9 mouse cellular contexts compared by ENCODE assay signal in genomic region chrX:16998578-16998977, GRCm38 (mm10).
A peak's percentile ranks its signal among the peaks of the same experiment; 100 is the strongest.
DNase-seq lines count a peak whose midpoint lies in the region; ATAC-seq and TF ChIP-seq lines count a peak whose summit lies in the region.
"Had no signal": no experiment of that assay in that cellular context is flagged by ENCODE, and none has a peak within 500 bp of the region (broad histone marks: within the 10 kb centered on the region; RNA-seq: fewer than 3 reads in every experiment).

No protein-coding gene starts in this region.

- H3K4me3 ChIP-seq in midbrain, embryonic 14.5 days (replicated peaks; ENCODE audit: low read depth, low read length), result no peak overlapping the region
- no peak overlapping the region for H3K4me3 ChIP-seq in left cerebral cortex, adult 2 months
- H3K4me3 ChIP-seq: embryonic facial prominence, embryonic 15.5 days had no signal

- peak; percentile 81 for ATAC-seq in midbrain, embryonic 14.5 days (ENCODE audit: low FRiP score, low TSS enrichment)

- WGBS in midbrain, embryonic 14.5 days, result 31% methylated on average over 5 of the region's 5 CpGs

- no peaks in the 10 kb centered on the region for H3K9me3 ChIP-seq in midbrain, embryonic 14.5 days (ENCODE audit: control insufficient read depth, low read length)
- H3K9me3 ChIP-seq: embryonic facial prominence, embryonic 15.5 days had no signal

- DNase-seq in gastrocnemius, postnatal 10 days, result peak; percentile 9
- no peak for DNase-seq in gastrocnemius, postnatal 25 days
- DNase-seq in 416B (ENCODE audit: low read depth), result peak; percentile 5
- peak; percentile 0 for DNase-seq in embryo, embryonic 9.5 days (ENCODE audit: extremely low spot score)
- peak; percentile 51 for DNase-seq in kidney, adult 9 months
- DNase-seq in midbrain, embryonic 14.5 days, result peak; percentile 77
- no peak for DNase-seq in left cerebral cortex, adult 2 months (ENCODE audit: extremely low spot score in 1 of 2, low spot score in 2 of 2)
- DNase-seq in natural killer cell, adult 2 months (ENCODE audit: low spot score in 2 of 2), result no peak

- TF ChIP-seq CTCF in left cerebral cortex, adult 2 months (IDR thresholded peaks at IDR 0.05), result no peak

- H3K4me1 ChIP-seq in midbrain, embryonic 14.5 days (ENCODE audit: control insufficient read depth, insufficient read depth, low read length), result no peaks in the 10 kb centered on the region
- H3K4me1 ChIP-seq: embryonic facial prominence, embryonic 15.5 days had no signal

- H3K36me3 ChIP-seq in midbrain, embryonic 14.5 days (ENCODE audit: control insufficient read depth, insufficient read depth, low read length), result no peaks in the 10 kb centered on the region
- H3K36me3 ChIP-seq: embryonic facial prominence, embryonic 15.5 days had no signal

- H3K9ac ChIP-seq in midbrain, embryonic 14.5 days (replicated peaks; ENCODE audit: low read length), result no peak overlapping the region
- H3K9ac ChIP-seq: embryonic facial prominence, embryonic 15.5 days had no signal

- no peaks in the 10 kb centered on the region for H3K27me3 ChIP-seq in midbrain, embryonic 14.5 days (ENCODE audit: control insufficient read depth, insufficient read depth, low read length)
- H3K27me3 ChIP-seq: embryonic facial prominence, embryonic 15.5 days had no signal

- intact Hi-C loops in left cerebral cortex, adult 2 months (cut with DNase I), result no loop called here

- no peak overlapping the region for H3K4me2 ChIP-seq in midbrain, embryonic 14.5 days (ENCODE audit: low read length)
- H3K4me2 ChIP-seq: embryonic facial prominence, embryonic 15.5 days had no signal

- H3K27ac ChIP-seq in midbrain, embryonic 14.5 days (replicated peaks; ENCODE audit: low read depth, low read length), result no peak overlapping the region
- no peak overlapping the region for H3K27ac ChIP-seq in left cerebral cortex, adult 2 months
- H3K27ac ChIP-seq: embryonic facial prominence, embryonic 15.5 days had no signal

Comparison
In these comparisons a context has a peak if more than half of its experiments do, and no peak if none do; other contexts are left out.
1. DNase-seq: peak in gastrocnemius, postnatal 10 days (single experiment), 416B (single experiment), embryo, embryonic 9.5 days (single experiment), kidney, adult 9 months (single experiment) and midbrain, embryonic 14.5 days (single experiment); none in gastrocnemius, postnatal 25 days (single experiment), left cerebral cortex, adult 2 months (0 of 2) and natural killer cell, adult 2 months (0 of 2).